Mouse (Mus musculus): ENCODE measurements at regions not wholly inside any gene's neighbourhood (a gene's known extent, or its start where the extent isn't known, plus 50 kb on each side); places are given as distances from the start of the nearest gene placed in this dataset.

DNA sequence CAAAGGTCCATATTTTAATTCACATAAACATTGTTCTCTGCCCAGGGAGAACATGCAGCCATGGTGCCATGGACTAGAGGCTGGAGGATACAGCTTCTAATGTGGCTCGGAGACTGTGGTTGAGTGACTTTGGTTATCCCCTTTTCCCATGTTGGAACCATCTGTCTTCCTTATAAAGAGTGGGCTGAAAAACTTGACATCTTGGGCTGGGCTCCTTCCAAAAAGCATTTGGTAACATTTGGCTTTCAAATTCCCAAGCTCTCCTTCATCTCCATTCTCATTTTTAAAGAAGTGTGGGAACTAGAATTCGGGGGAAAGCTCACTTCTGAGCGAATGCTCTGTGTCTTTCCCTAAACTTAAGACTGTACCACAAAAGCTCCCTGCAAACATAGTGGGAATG, 50.3 kb upstream of the Cxcl12 start:
- no peak for DNase-seq
